Mouse (Mus musculus): ENCODE results near the gene Sestd1.

The Sestd1 gene

DNA sequence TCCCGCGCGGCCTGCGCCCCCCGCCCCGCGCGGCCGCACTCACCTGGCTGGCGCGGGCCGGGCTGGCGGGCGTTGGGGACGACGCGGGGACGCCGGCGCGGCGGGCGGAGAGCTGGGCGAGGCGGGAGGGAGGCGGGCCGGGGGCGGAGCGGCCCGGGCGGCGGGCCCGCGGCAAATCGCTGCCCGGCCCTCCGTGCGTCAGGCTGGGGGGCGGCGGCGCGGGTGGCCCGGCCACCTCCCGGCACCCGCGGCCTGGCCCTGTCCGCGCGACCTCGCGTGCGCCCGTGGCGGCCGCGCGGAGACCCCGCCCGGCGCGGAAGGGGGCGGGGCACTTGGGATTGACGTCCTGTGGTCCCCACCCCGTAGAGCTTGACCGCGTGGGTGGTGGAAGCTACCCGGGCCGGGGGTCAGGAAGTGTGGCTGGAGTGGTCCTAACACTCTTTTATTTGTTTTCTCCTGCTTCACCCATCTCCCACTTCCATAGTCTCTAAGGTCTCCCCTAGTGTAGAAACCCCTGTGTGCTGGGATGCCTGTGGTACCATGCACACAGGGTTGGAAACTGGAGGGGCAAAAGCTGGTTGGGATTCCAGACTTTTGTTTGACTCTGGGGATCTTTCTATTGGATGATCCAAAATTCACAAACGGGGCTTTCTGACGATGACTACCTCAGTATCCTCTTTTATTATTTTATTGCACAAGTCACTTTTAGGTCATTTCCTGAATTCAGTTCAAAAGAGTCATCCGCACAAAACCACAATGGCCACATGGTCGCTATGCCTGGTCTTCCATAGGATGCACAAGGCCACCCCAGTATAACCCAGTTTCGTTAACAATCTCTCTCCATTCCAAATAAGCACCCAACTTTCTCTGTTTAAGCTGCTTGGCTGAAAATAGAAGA is at the start of gene Sestd1:
Sestd1 (minus strand) TSS at position 81 of the 898 bp plus-strand sequence.
- TF ChIP-seq GATA4 (IDR thresholded peaks at IDR 0.05; ENCODE audit: insufficient replicate concordance, low read length): no peak

DNA sequence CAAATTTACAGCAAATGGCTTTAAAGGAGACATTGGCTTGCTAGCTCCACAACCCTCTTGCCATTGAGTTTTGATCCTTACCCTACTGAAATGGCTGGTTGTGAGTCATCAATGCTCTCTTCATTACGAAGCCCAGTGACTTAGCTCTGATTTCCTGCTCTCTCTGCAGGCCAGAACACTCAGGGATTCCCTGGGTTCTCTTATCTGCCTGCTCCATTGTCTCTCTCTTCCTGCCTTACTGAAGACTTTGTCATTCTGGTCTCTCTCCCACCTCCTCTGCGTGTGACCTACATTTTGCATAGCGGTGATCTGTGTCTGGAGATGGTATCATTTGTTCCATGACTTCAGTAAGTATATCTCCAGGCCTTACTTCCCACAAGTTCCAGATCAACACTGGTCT is 46.9 kb upstream of the Sestd1 start:
- TF ChIP-seq GATA4 (IDR thresholded peaks at IDR 0.05; ENCODE audit: insufficient replicate concordance, low read length): no peak

DNA sequence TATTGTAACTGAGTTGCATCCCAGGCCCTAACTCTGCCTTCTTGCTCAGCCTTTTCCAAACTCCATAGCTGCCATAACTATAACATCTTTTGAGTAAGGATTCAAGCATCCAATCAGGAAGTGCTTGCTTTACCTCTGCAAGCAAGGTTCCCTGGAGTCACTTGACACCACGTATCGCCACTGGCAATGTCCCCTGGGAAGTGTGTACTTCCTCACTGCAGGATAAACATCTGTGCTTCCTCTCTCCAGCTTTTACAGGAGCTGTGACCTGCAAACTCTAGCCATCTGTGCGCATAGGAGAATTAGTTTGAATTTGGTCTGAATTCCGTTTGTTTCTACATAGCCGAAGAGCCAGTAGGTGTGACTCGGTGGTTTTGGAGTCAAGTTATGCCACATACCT is 43.3 kb upstream of the Sestd1 start:
- TF ChIP-seq GATA4 (IDR thresholded peaks at IDR 0.05; ENCODE audit: insufficient replicate concordance, low read length): no peak

DNA sequence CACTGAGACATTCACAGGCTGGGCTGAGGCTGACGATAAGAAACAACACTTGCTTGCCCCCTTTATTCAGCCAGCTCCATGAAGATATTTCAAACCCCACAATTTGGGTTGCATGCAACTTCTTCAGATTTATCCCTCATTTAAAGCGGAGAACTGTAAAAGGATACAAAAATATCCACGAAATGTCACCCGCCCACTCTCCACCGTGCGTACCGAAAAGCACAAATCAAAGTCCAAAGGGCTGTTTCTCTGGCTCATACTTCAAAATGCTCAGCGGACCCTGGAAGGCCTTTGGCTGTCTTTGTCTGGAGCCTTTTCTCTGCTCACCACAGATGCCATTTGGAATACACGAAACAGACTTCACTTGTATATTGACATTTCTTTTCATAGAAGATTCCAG is 42.8 kb upstream of the Sestd1 start:
- no peak for TF ChIP-seq GATA4 (IDR thresholded peaks at IDR 0.05; ENCODE audit: insufficient replicate concordance, low read length)

DNA sequence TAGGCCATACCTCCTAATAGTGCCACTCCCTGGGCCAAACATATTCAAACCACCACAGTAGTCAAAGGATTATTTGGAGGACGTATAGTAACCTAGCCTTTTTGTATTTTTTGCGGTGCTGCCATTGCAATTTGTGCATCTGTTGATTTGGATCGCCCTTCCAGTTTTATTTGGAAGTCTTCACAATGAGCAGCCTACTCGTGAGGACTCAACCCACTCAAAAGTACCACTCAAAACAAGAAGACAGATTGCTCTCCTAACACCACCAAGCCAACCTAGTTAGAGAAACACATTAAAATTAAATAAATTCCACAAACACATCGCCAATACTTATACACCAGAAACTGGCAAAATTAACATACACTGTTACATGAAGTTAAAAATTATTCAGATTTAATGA is 38.8 kb upstream of the Sestd1 start:
- no peak for TF ChIP-seq GATA4 (IDR thresholded peaks at IDR 0.05; ENCODE audit: insufficient replicate concordance, low read length)

DNA sequence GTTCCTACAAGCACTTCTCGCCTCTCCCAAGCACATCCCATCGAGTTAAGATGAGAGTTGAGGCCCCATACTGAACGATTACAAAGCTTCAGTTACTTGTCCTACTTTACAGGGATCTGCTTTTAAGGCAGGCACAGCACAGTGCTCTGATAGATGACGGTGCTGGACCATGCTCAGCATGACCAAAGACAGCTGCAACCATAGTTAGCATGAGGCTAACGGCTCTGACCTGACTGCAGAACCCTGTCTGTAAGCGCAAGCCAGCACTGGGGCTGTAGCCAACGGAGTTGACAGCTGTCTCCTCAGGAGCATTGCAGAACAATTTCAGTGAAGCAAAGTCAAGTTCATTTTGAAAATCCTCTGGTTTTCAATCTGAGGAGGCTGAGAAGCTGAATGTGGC is 36.6 kb upstream of the Sestd1 start:
- no peak for TF ChIP-seq GATA4 (IDR thresholded peaks at IDR 0.05; ENCODE audit: insufficient replicate concordance, low read length)

DNA sequence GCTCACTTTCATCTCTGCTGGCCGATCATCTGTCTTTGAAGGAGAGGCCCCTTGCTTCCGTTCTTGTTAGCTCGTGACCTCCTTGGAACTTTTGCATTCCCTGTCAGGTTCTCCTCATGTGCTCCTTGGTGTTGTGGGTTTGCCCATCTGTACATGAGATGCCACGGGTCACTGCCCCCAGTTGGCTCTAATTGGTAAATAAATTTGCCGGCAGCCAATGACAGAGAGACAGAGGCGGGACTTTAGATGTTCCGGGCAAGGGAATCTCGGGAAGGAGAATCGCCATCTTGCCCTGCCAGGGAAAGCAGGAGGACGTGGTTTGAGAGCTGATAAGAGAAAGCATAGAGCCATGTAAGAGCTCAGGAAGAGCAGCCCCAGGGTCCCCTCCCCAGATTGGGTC is 33.5 kb upstream of the Sestd1 start:
- no peak for TF ChIP-seq GATA4 (IDR thresholded peaks at IDR 0.05; ENCODE audit: insufficient replicate concordance, low read length)

DNA sequence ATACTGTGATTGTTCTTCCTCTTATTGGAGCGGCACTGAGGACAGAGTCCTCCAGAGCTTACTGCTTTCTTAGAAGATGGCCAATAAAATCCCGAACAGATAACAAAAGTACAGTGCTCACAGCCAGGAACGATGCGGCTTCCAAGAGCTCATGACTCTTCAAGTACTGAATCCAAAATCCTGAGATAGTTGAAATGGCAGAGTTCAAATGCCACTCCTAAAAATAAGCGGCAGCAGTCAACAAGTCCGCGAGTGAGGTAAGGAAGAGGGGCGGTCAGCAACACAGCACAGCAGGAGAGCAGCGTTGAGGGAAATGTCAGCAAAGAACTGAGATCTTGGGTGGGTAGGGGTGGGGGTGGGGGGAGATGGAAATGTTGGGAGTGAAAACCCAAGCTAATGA is 32.2 kb upstream of the Sestd1 start:
- no peak for TF ChIP-seq GATA4 (IDR thresholded peaks at IDR 0.05; ENCODE audit: insufficient replicate concordance, low read length)

DNA sequence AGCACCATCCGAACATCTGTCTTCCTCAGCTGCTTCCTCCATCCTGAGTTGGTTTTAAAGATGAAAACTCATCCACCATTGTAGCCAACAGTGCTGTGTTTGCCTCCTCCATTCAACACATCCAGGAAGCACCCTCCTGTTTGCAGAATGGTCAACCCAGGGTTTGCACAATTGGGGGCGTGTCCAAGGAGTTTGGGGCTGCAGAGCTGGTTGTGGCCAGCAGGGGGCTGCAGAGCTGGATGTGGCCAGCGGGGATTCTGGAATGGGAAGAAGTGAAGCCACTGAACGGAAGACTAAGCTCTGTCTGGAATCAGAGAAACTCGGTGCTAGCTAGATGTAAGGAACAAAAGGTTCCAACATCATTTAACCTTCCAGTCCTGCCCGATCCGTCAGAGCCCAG is 28.9 kb upstream of the Sestd1 start:
- TF ChIP-seq GATA4 (IDR thresholded peaks at IDR 0.05; ENCODE audit: insufficient replicate concordance, low read length): no peak

DNA sequence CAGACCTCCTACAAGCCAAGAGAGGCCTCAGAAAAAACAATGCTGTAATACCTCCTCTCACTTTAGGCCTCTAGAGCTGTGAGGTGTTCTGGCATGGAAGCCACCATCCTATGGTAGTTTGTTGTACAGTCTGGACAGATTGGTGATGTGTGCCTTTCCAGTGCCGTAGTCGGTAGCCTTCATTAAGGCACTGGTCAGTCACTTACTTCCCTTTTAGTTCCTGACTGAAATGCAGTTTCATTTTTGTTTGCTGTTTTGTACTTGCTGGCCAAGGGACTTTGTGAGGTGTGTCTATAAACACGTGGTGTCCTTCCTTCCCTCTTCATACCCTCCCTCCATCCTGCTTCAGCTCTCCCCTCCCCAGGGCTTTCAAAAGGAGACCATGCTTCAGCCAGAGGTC is 24.1 kb upstream of the Sestd1 start:
- TF ChIP-seq GATA4 (IDR thresholded peaks at IDR 0.05; ENCODE audit: insufficient replicate concordance, low read length): no peak

DNA sequence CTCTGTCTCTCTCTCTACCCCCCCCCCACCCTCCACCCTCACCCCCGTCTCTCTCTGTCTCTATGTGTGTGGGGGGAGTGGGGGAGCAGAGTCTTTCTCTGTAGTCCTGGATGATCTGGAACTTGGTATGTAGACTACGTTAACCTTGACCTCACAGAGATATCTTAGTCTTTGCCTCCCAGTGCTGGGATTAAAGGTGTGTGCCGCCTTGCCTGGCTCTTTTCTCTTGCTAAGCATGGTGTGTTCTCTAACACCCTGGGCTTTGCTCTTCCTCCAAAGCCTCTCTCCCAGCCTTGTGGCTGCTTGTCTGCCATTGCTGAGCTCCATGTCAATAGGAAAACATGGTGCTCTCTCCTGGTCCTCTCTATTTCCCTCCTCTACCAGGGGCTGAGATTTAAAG is 23.3 kb upstream of the Sestd1 start:
- TF ChIP-seq GATA4 (IDR thresholded peaks at IDR 0.05; ENCODE audit: insufficient replicate concordance, low read length): no peak

DNA sequence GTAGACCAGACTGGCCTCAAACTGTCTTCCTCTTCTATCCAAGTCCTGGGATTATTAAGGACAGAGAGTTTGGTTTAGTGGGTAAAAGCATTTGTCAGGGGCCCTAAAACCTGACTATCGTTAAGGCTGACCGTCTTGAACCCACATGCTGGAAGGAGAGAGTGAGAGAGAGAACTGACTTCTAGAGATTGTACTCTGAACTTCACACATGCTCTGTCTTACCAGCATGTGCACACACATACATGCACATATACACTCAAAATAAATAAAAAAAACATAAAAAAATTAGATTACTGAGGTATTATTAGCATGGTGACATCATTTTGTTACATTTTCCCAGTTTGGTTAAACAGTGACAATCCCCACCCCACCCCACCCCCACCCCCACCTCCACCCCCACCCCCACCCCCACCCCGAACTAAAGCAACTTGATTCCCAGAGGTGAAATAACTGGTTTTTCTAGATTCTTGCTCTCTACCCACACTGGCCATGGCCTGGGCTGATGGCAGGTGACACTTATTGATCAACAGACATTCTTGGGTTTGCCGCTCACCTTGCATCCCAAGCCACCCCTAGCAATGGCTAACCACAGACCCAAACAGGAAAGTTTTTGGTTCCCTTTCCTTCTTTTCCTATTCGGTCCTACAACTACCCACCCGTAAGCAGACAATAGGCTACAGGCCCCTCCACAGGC is 22.4 kb upstream of the Sestd1 start:
- TF ChIP-seq GATA4 (IDR thresholded peaks at IDR 0.05; ENCODE audit: insufficient replicate concordance, low read length): no peak

DNA sequence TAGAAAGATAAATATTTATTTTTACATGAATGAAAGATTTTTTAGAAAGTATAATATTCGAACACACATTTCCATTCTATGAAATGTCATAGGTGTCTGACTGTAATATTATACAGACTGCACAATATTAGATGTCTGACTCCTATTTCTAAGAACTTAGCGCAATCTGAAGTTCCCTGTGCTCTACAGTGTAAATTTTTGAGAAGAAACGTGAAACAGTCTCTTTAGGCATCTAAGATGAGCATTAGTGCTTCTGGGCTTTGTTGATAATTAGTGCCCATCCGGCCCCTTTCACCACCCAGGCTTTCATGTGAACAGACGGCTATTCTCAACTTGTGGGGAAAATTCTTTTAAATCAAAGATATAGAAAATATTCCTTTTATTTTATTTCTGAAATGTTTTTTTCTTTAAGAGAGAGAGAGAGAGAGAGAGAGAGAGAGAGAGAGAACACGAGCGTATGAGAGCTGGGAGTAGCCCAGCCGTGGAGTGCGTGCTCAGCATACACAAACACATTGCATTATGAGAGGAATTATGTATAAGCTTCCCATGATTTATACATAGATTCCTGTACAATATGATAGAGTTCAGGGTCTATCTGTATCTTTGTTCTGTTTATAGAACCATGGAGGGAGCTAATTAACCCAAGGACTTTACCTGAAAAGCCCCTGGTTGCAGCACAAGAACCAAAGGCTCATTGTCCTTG is 21.4 kb upstream of the Sestd1 start:
- TF ChIP-seq GATA4 (IDR thresholded peaks at IDR 0.05; ENCODE audit: insufficient replicate concordance, low read length): no peak

DNA sequence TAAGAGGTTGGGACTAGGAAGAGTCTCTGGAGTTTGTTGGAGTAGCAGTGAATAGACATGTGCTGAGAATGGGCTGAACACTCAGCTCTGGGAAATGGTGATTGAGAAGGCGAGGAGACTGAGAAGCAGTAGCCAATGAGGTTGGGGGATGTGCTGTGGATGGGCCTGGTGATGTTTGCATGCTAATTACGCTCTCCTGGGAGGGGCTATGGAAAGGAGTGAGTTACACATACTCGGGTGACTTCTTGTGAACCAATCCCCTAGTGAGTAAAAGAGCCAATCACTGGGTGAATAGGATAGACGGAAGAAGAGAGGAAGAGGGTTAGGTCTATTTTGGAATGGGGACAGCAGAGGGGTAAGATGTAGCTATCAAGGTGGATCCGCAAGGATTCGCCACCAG is 9.3 kb upstream of the Sestd1 start:
- no peak for TF ChIP-seq GATA4 (IDR thresholded peaks at IDR 0.05; ENCODE audit: insufficient replicate concordance, low read length)

DNA sequence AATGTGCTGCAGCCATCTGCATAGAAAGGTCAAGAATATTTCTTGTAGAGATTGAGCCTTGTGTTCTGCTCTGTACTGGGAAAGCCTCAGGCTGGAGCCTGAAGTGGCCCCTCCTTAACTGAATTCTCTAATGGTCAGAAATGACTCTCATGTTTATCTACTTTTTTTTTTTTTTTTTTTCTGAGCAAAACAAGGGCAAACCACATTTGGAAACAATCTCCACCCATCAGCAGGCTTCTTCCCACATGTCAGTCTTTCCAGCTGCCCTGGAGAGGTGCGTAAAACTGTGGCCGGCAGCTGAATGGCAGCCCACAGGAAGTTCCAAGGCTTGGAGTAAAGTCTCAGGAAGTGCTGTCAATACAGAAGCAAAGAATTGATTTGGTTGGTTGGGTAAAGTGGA is 6.4 kb upstream of the Sestd1 start:
- TF ChIP-seq GATA4 (IDR thresholded peaks at IDR 0.05; ENCODE audit: insufficient replicate concordance, low read length): no peak

Data from liver, adult (tissue).